Mouse (Mus musculus) retina, adult 2 months (tissue): ENCODE data around the gene Ryr2.

Experiments
- DNase-seq: peaks from one replicate; pipeline ENCODE4 v3.0.0-alpha.2; 2012; ENCODE audit warnings: low read depth, low spot score

The Ryr2 gene

GRCm38 (mm10) chr13:12094569-12094968 is 12.2 kb downstream of the Ryr2 start:
- DNase-seq, result no peak

GRCm38 (mm10) chr13:12093146-12093545 is 13.6 kb downstream of the Ryr2 start:
- no peak for DNase-seq

GRCm38 (mm10) chr13:12092379-12093107 is 14.2 kb downstream of the Ryr2 start:
- no peak for DNase-seq

- DNase-seq, result no peak
Observed at GRCm38 (mm10) chr13:12084112-12084475, 22.7 kb downstream of the Ryr2 start.

GRCm38 (mm10) chr13:12083443-12084111 is 23.2 kb downstream of the Ryr2 start:
- DNase-seq, result no peak

GRCm38 (mm10) chr13:12080590-12080989 is 26.2 kb downstream of the Ryr2 start:
- no peak for DNase-seq

- DNase-seq, result no peak
Observed at GRCm38 (mm10) chr13:12079536-12079935, 27.2 kb downstream of the Ryr2 start.

- DNase-seq, result no peak
Observed at GRCm38 (mm10) chr13:12074897-12075296, 31.8 kb downstream of the Ryr2 start.

GRCm38 (mm10) chr13:12072571-12072970 is 34.2 kb downstream of the Ryr2 start:
- DNase-seq, result no peak

- no peak for DNase-seq
Observed at GRCm38 (mm10) chr13:12072112-12072511, 34.6 kb downstream of the Ryr2 start.

- DNase-seq, result no peak
Observed at GRCm38 (mm10) chr13:12070157-12071129, 36.3 kb downstream of the Ryr2 start.

- DNase-seq, result no peak
Observed at GRCm38 (mm10) chr13:12064576-12064975, 42.2 kb downstream of the Ryr2 start.

GRCm38 (mm10) chr13:12063561-12063960 is 43.2 kb downstream of the Ryr2 start:
- DNase-seq, result no peak

- no peak for DNase-seq
Observed at GRCm38 (mm10) chr13:12057357-12057771, 49.4 kb downstream of the Ryr2 start.

GRCm38 (mm10) chr13:12055913-12056312 is 50.8 kb downstream of the Ryr2 start:
- no peak for DNase-seq

GRCm38 (mm10) chr13:12053910-12054309 is 52.8 kb downstream of the Ryr2 start:
- DNase-seq, result no peak

- no peak for DNase-seq
Observed at GRCm38 (mm10) chr13:12050809-12051208, 55.9 kb downstream of the Ryr2 start.

GRCm38 (mm10) chr13:12047059-12047458 is 59.7 kb downstream of the Ryr2 start:
- DNase-seq, result no peak

GRCm38 (mm10) chr13:12044751-12045150 is 62.0 kb downstream of the Ryr2 start:
- no peak for DNase-seq

GRCm38 (mm10) chr13:12042891-12043491 is 63.8 kb downstream of the Ryr2 start:
- DNase-seq, result no peak

- DNase-seq, result no peak
Observed at GRCm38 (mm10) chr13:12039967-12040366, 66.8 kb downstream of the Ryr2 start.

- no peak for DNase-seq
Observed at GRCm38 (mm10) chr13:12038676-12039075, 68.1 kb downstream of the Ryr2 start.
